Mouse (Mus musculus): ENCODE results near the gene Srrd. TPM values are rescaled to one million over a fixed set of nuclear protein-coding genes. Genes with fewer than 3 reads are reported as not detected.

Srrd gene
- polyA plus RNA-seq, 1 experiment = 107 TPM

GRCm38 (mm10) chr5:112382042-112382441, 39.2 kb upstream of the Srrd start:
- Histone ChIP-seq H3K27ac (ENCODE audit: control insufficient read depth, insufficient read depth, low read depth, low read length) (no peak overlapping the region; the same call in 1 of the 2 replicates), H3K4me3 (ENCODE audit: control insufficient read depth, low read depth, low read length) (no peak overlapping the region), H3K4me1 (ENCODE audit: control insufficient read depth, insufficient read depth, low read length) (peaks cover 10% of the 10 kb centered on the region), H3K27me3 (ENCODE audit: control insufficient read depth, insufficient read depth, low read length) (no peaks in the 10 kb centered on the region), H3K36me3 (ENCODE audit: control insufficient read depth, insufficient read depth, low read length) (no peaks in the 10 kb centered on the region)
- TF ChIP-seq CTCF (IDR thresholded peaks at IDR 0.05; ENCODE audit: control insufficient read depth, insufficient read depth, insufficient replicate concordance, low read depth, low read length) = 0 out of 2 replicates have a peak, but pooled peaks have one; percentile 0
- TF ChIP-seq POLR2A (IDR thresholded peaks at IDR 0.05; ENCODE audit: control insufficient read depth, low read depth, low read length) = no peak

DNA sequence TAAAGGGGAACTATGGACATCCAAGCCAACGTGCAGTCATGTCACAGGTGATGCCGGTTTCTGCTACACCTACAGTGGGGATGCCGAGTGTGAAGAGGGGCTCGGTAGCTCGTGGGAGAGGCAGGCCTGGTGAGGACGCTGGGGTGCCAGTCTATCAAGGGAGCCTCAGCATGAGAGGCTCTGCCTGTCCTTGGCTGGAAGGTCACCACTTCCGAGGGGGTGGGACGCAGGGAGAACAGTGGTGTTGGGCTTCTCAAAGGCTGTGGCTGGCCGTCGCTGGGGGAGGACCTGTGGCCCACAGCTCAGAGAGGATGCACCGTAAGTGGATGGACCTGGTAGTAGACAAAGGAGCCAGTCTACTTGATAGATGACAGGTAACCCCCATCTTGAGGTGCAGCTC, 38.3 kb upstream of the Srrd start:
- H3K27me3 ChIP-seq (ENCODE audit: control insufficient read depth, insufficient read depth, low read length) = no peaks in the 10 kb centered on the region
- no peak overlapping the region for H3K4me3 ChIP-seq (ENCODE audit: control insufficient read depth, low read depth, low read length)
- no peak for TF ChIP-seq POLR2A (IDR thresholded peaks at IDR 0.05; ENCODE audit: control insufficient read depth, low read depth, low read length)
- no peak for TF ChIP-seq CTCF (IDR thresholded peaks at IDR 0.05; ENCODE audit: control insufficient read depth, insufficient read depth, insufficient replicate concordance, low read depth, low read length)
- H3K36me3 ChIP-seq (ENCODE audit: control insufficient read depth, insufficient read depth, low read length) = no peaks in the 10 kb centered on the region
- H3K4me1 ChIP-seq (ENCODE audit: control insufficient read depth, insufficient read depth, low read length) = peaks cover 10% of the 10 kb centered on the region
- no peak overlapping the region for H3K27ac ChIP-seq (ENCODE audit: control insufficient read depth, insufficient read depth, low read depth, low read length)

DNA sequence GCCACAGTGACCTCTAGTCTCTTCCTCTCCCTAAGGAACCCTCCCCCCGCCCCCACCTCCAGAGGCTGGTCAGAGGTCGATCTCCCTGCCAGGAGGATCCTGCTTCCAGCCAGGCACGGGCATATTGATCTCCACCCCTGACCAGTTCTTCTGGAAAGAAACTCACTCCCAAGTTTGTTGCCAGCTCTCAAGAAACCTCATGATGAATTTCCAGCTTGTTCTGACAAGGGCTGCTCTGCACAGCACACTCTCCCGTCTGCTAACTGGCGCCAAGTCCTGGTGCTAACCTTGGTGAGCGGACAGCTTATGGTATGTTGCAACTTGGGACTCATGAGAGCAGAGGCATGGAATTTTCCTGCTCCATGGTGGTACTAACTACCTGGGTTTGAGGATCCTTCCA, 35.9 kb upstream of the Srrd start:
- Histone ChIP-seq H3K27me3 (ENCODE audit: control insufficient read depth, insufficient read depth, low read length) (no peaks in the 10 kb centered on the region), H3K27ac (ENCODE audit: control insufficient read depth, insufficient read depth, low read depth, low read length) (no peak overlapping the region), H3K4me3 (ENCODE audit: control insufficient read depth, low read depth, low read length) (no peak overlapping the region), H3K4me1 (ENCODE audit: control insufficient read depth, insufficient read depth, low read length) (peaks cover 10% of the 10 kb centered on the region), H3K36me3 (ENCODE audit: control insufficient read depth, insufficient read depth, low read length) (no peaks in the 10 kb centered on the region)
- TF ChIP-seq POLR2A (IDR thresholded peaks at IDR 0.05; ENCODE audit: control insufficient read depth, low read depth, low read length) (no peak), CTCF (IDR thresholded peaks at IDR 0.05; ENCODE audit: control insufficient read depth, insufficient read depth, insufficient replicate concordance, low read depth, low read length) (no peak)

DNA sequence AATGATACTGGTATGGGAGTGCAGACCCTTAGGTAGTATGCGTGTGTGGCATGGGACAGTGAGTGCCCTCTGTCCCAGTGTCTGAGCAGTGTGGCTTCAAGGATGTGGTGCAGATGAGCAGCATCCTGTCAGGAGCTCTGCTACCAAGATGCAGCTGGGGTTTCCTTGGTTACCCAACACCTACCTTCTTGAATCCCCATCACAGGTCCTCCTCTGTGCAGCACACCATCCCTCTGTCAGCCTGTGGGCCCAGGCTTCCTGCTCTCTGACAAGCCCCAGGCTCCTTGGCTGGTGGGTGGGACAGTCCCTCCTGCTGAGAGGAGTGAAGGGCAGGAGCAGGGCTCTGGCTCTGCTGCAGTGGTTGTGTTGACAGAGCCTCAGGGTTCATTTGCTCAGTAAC, 34.5 kb upstream of the Srrd start:
- Histone ChIP-seq H3K36me3 (ENCODE audit: control insufficient read depth, insufficient read depth, low read length) (no peaks in the 10 kb centered on the region), H3K4me1 (ENCODE audit: control insufficient read depth, insufficient read depth, low read length) (peaks cover 7% of the 10 kb centered on the region), H3K27me3 (ENCODE audit: control insufficient read depth, insufficient read depth, low read length) (no peaks in the 10 kb centered on the region), H3K27ac (ENCODE audit: control insufficient read depth, insufficient read depth, low read depth, low read length) (no peak overlapping the region), H3K4me3 (ENCODE audit: control insufficient read depth, low read depth, low read length) (no peak overlapping the region)
- TF ChIP-seq POLR2A (IDR thresholded peaks at IDR 0.05; ENCODE audit: control insufficient read depth, low read depth, low read length) (no peak), CTCF (IDR thresholded peaks at IDR 0.05; ENCODE audit: control insufficient read depth, insufficient read depth, insufficient replicate concordance, low read depth, low read length) (no peak)

- Histone ChIP-seq H3K27me3 (ENCODE audit: control insufficient read depth, insufficient read depth, low read length) (no peaks in the 10 kb centered on the region), H3K4me1 (ENCODE audit: control insufficient read depth, insufficient read depth, low read length) (peaks cover 2% of the 10 kb centered on the region; the same call in 1 of the 2 replicates), H3K27ac (ENCODE audit: control insufficient read depth, insufficient read depth, low read depth, low read length) (no peak overlapping the region), H3K36me3 (ENCODE audit: control insufficient read depth, insufficient read depth, low read length) (no peaks in the 10 kb centered on the region), H3K4me3 (ENCODE audit: control insufficient read depth, low read depth, low read length) (no peak overlapping the region)
- TF ChIP-seq CTCF (IDR thresholded peaks at IDR 0.05; ENCODE audit: control insufficient read depth, insufficient read depth, insufficient replicate concordance, low read depth, low read length) = no peak
- no peak for TF ChIP-seq POLR2A (IDR thresholded peaks at IDR 0.05; ENCODE audit: control insufficient read depth, low read depth, low read length)
Measured at GRCm38 (mm10) chr5:112376111-112376510, 33.3 kb upstream of the Srrd start.

DNA sequence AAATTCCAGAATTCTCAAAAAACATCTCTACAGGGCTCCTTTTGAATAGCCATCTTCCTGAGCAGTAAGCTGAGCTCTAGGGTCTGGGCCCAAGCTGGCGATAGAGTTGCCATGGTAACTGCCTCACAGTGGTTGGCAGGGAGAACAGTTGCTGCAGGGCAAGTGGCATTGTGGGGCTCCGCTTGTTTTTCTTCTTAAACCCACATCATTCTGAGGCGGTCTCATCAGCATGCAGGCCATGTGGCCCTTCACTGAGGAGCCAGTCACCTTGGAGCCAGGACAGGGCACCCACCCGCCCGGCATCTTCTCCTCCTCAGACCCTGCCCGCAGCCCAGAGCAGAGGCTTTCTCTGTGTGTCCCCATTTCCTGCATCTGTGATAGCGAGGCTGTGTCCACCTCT, 29.1 kb upstream of the Srrd start:
- H3K36me3 ChIP-seq (ENCODE audit: control insufficient read depth, insufficient read depth, low read length) = no peaks in the 10 kb centered on the region
- H3K27ac ChIP-seq (ENCODE audit: control insufficient read depth, insufficient read depth, low read depth, low read length) = no peak overlapping the region
- no peak overlapping the region for H3K4me3 ChIP-seq (ENCODE audit: control insufficient read depth, low read depth, low read length)
- TF ChIP-seq CTCF (IDR thresholded peaks at IDR 0.05; ENCODE audit: control insufficient read depth, insufficient read depth, insufficient replicate concordance, low read depth, low read length) (no peak), POLR2A (IDR thresholded peaks at IDR 0.05; ENCODE audit: control insufficient read depth, low read depth, low read length) (no peak)
- H3K27me3 ChIP-seq (ENCODE audit: control insufficient read depth, insufficient read depth, low read length) = no peaks in the 10 kb centered on the region
- peaks cover 2% of the 10 kb centered on the region; the same call in 1 of the 2 replicates for H3K4me1 ChIP-seq (ENCODE audit: control insufficient read depth, insufficient read depth, low read length)

- no peaks in the 10 kb centered on the region for H3K27me3 ChIP-seq (ENCODE audit: control insufficient read depth, insufficient read depth, low read length)
- H3K27ac ChIP-seq (ENCODE audit: control insufficient read depth, insufficient read depth, low read depth, low read length) = no peak overlapping the region
- peaks cover 2% of the 10 kb centered on the region; the same call in 1 of the 2 replicates for H3K4me1 ChIP-seq (ENCODE audit: control insufficient read depth, insufficient read depth, low read length)
- H3K4me3 ChIP-seq (ENCODE audit: control insufficient read depth, low read depth, low read length) = no peak overlapping the region
- TF ChIP-seq POLR2A (IDR thresholded peaks at IDR 0.05; ENCODE audit: control insufficient read depth, low read depth, low read length) (no peak), CTCF (IDR thresholded peaks at IDR 0.05; ENCODE audit: control insufficient read depth, insufficient read depth, insufficient replicate concordance, low read depth, low read length) (no peak)
- H3K36me3 ChIP-seq (ENCODE audit: control insufficient read depth, insufficient read depth, low read length) = no peaks in the 10 kb centered on the region
Measured at GRCm38 (mm10) chr5:112370236-112370813, 27.5 kb upstream of the Srrd start.

Measured in testis, adult 2 months (tissue).